Mouse (Mus musculus): Measurements from ENCODE around the gene Hdac9.

GRCm38 (mm10) chr12:34619101-34619500 lies 297.8 kb downstream of the Hdac9 start:
- TF ChIP-seq GATA1 (IDR thresholded peaks at IDR 0.05; ENCODE audit: borderline replicate concordance, low read length) (no peak), FLI1 (IDR thresholded peaks at IDR 0.05; ENCODE audit: low read length) (no peak)
